Mouse (Mus musculus): ENCODE data around the gene Nkx1-2.

Nkx1-2 gene

DNA sequence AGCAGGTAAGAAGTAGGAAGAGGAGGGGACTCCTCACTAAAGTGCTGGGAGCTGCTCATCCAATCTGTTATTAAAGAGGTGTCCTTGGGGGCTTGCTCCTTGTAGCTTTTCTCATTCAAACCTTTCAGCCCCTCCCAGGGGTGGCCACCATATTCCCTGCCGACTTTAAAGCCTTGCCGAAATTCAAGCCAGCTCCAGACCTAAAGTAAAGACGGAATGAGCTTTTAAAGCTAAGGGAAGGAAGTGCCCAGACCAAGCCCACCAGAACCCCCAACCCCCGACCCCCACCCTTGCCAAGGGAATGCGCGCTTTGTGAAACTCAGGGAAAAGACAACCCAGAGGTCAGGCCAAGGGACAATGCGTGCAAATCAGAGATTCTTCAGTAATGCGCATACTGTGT lies 1.5 kb upstream of the Nkx1-2 start:
- no peak for DNase-seq

DNA sequence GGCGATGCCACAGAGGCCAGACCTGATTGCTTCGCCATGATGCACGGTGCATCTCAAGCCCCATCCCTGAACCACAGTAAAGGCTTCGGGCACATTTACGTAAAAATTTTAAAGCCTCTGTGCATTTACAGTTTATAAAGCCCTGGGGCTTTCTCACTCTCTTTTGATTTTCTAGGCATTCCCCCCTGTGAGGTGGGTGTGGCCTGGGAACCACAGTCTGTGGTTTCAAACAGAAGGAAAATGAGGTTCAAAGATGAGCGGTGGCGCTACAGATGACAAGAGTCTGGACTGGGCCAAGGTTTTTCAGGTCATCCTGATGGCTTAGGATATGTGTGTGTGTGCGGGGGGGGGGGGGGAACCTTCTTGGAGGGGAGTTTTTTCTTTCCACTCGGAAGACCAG lies 589 bp upstream of the Nkx1-2 start:
- no peak for DNase-seq

DNA sequence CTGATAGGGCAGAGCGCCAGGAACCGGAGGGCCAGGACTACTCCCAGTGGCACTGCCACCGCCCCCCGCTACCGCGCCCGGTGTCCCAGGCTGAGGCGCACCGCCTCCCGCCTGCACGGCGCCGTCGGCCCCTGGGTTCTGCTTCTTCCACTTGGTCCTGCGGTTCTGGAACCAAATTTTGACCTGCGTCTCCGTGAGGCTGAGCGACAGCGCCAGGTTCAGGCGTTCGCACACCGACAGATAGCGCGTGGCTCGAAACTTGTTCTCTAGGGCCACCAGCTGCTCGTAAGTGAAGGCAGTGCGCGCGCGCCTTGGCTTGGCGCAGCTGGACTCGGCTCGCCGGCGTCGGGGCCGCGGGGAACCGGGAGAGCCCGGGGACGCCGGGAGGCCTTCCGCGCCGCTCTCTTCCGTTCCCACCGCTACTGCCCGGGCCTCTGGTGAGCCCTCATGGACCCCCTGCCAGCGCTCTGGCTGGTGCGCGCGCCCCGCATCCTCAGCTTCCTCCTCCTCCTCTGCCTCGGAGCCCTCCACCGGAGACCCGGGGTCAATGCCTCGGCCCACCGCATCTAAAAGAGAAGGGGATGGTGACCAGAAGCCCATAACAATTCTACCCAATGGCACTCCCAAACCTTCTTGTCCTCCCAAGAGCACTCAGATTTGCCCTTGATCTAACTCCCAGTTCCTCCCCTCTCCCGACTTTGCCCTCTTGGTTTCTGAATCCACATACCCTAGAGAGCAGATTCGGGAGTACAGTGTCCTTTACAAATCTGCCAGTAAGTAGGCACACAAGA lies 2.0 kb downstream of the Nkx1-2 start:
- no peak for DNase-seq

DNA sequence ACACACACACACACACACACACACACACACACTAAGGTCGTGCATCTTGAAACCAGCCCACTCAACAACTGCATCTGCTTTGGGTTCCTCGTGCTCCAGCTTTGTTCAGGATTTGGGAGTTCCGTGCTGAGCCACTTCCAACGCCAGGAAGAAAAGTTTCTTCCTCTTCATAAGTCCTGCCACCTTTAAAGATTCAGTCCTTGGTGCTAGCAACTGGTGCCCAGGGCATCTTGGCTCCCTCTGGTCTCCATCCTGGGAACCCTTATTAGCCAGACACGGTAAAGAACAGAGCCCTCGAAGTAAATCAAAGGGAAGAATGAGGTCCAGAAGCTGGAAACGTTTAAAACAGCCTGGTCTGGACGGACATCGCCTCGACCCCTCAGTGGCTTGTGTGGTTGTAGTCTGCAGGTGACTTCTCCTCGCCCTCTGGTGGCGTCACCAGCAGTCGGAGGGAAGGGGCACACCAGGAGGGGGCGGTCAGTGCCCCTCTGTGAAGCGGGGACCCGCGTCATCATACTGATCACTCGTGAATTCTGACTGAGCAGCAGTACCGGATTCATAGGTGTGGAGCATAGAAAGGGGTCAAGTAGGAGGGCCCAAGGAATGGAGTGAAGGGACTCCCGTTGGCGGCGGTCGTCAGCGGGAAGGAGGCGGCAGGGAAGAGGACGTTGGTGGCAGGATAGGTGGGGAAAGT lies 2.7 kb downstream of the Nkx1-2 start:
- no peak for DNase-seq

DNA sequence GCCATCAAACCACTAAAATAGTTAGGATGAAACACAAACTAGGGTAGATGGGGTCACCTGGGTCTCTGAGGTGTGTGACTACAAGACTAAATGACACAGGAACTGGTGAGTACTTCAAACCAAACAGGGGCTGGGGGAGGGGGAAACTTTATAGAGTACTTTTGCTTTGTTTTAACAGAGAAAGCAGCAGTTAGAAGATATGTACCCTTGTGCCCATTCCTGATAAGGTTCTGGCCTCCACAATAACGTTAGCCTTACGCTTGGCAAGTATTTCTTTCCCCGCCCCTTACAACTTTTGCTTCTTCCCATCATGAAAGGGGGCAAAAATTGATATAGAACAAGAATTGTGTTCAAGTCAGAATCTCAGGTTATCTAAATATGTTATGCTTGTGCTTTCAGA lies 3.6 kb downstream of the Nkx1-2 start:
- no peak for DNase-seq

DNA sequence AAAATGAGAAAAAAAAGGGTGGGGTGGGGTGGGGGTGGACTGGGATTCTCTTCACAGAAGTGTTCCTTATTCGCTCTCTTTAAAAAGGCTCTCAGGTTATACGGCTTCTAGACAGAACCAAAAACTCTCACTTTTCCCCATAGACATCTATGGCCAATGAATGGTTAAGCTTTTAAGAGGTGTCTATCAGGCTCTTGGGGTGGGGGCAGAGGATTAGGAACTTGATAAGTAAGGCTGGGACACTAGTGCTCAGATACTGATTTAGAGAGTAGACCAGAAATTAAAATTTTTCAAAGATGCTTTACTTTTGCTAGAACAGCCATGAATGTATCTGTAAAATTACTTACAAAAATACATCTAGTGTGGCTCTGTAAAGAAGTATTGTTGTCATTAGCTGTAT lies 5.1 kb downstream of the Nkx1-2 start:
- no peak for DNase-seq

DNA sequence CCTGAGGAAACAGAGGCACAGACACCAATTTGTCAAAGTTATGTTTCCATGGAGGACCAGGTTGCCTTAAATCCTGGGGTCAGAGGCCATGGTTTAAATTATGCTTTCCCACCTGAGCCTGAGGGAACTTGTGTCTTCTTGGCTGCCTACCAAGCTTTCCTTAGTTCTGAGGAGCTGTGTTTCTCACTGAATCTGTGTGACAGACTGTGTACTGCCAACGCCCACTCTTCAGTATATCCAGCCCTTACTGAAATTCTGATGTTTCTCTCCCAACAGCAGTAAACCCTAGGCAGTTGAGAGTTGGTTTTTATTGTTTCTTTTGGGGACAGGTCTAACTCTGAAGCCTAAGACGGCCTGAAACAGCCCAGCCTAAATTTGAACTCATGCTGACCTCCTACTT lies 5.7 kb downstream of the Nkx1-2 start:
- DNase-seq, result no peak

DNA sequence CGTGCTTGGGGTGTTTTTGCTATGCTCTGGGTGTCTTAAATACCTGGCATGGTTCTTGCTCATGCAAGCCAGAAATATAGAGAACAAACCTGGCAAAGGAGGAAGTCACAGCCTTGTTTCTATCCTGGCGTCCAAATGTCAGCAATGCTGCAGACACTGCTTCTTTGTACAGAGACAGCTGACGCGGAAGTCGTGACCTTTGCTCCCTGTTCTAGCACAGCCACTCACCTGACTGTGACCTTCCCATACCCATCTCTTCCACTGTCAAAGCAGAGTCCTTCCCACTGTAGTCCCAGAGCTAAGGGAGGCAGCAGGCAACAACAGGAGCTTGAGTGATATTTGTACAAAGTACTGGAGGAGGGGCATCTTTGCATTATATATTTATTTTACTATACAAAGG lies 9.8 kb downstream of the Nkx1-2 start:
- DNase-seq, result no peak

DNA sequence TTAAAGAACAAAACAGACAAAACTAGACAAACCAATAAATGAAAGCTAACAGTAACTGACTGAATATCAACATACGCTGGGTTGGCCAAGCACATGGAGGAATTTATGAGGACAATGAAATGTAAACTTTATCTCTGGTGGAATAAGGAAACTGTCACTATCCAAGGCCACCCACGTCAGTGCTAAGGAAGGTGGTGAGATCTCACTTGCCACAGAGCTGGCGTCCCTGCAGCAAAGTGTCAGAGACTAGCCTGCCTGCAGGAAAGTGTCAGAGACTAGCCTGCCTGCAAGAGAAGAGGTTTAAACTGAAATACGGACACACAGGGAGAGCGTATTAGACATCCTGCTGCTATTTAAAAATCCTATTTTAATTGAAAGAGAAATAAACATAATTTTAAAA lies 12.3 kb downstream of the Nkx1-2 start:
- no peak for DNase-seq

DNA sequence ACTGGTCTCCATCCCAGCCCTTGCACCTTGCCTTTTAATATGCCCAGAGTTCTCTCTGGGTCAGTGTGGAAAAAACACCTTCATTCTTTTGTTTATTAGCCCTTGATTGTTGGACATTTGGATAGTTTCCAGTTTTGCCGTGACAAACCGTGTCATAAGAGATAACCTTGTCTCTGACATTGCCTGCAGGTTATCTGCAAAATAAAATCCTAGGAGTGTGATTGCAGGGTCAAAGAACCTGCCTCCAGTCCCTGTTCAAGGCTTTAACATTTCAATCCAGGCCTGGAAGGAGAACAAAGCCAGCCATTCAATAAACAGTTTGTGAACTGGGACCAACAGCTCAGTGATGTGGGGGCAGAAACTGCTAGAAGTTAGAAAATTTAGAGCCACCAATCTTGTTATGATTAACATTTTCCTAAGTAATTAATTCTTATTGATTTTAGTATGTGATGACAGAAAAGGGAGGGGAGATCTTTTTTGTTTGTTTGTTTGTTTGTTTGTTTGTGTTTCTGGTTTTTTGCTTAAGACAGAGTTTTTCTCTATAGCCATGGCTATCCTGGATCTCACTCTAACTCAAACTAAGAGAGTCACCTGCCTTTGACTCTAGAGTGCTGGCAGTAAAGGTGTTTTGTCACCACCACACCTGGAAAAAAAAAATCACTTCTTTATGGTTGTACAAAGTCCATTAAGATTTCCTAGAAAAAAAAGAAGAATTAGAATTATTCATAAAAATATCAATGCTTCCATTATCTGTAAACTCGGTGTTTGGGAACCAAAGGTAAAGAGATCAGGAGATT lies 13.5 kb downstream of the Nkx1-2 start:
- DNase-seq, result no peak

DNA sequence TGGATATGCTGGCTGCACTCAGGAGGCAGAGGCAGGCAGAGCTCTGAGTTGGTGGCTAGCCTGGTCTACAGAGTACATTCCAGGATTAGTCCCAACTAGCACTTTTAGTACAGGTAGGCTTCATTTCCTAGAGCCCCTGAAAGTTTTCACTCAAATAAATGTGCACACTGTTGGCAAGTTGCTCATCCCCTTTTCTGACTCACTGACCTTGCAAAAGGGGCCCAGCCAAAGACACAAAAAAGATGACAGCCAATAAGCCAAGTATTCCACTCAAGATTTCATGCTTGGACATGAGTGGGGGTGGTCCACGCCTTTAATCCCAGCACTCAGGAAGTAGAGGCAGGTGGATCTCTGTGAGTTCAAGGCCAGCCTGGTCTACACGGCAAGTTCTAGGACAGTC lies 18.0 kb downstream of the Nkx1-2 start:
- no peak for DNase-seq

DNA sequence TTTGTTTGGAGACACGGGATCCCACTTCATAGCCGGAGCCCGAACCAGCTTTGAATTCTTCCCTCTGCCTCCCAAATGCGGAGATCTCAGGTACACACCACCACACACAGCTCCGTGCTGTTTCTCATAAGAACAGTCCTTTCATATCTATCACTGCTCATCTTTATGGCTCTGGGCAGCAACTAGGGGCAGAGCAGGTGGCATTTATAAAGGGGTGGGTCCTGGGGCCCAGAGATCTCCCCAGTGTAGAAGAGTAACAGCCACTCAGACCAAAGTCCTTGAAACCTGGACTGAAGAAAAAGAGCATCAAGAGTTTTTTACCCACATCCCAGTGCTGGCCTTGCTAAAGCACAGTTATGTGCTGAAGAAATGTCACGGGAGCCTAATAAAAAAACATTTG lies 18.9 kb downstream of the Nkx1-2 start:
- no peak for DNase-seq

DNA sequence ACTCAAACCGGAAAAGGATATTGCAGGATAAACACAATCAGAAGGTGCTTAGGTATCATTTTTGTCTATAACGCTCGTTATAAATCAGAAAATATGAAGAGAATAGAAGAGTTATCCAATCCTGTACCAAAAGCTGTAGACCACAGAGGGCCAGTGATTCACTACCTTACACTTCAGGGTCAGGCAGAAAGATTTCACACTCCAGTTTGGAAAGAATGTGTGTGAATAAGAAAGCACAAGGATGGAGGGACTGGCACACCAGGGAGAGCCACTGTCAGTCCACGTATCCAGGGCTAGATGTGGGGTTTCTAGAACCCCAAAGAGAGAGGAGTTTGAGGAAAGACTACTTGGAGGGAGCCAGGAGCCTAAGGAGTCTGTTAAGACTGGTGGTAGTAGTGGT lies 22.5 kb downstream of the Nkx1-2 start:
- DNase-seq, result no peak

DNA sequence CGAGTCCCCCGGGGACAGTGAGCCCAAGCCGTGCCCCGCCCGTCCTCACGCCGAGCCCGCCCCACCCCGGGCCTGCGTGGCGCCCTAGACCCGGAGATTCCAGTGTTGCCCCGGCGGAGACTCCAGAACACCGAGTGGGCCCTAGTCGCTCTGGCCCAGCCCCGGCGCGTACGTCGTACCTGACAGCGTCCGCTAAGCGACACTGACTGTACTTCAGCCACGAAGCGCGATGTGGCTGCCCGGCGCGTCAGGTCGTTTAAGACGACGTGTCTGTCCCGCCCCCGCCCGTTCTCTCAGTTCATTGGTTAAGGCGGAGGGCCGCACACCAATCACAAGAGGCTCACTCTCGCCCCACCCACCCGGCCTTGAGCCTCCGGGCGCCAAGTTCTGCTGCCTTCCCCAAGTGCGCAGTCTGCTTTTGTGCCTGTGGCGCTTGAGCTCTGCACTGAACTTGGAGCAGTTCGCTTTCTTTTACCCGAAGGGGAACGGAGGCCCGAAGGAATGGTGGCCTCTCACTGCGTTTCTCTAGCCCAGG lies 23.3 kb downstream of the Nkx1-2 start, which contains the start of gene Oat:
Gene Oat (minus strand): TSS at position 283 of the 535 bp plus-strand sequence.
- peak; percentile 93 for DNase-seq

DNA sequence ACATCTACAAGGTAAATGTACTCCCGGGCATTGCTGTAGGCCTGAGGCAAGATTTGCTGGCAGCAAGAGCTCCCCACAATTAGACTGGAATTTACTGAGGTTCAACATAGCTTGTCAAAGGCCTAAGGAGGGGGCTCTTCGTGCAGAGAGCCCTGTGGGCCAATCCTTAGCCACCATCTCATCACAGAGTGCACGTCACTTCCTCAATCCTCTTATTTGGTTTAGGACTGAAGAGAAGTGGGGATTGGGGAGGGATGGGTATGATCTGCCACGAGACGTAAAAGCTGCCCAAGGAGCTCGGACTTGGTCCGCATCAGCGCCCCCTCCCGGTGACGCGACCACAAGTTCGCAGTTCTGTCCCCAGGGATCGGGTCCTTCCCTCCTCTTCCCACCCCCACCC lies 23.8 kb downstream of the Nkx1-2 start:
- DNase-seq, result peak; percentile 81

DNA sequence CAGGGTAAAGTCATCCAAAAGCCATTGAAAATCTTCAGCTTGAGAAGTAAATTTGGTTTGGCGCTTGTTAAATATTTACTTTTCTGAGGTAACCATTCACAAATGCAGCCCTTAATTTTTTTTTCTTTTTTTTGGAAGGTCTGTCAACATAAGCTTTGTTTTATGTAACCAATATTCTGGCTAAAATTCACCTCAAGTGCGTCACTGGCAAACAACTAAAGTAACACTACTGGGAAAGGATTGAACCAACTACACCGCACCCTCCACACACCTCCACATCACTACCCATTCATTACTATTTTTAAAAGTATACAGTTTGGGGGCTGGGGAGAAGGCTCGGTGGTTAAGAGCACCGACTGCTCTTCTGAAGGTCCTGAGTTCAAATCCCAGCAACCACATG lies 24.8 kb downstream of the Nkx1-2 start:
- no peak for DNase-seq

DNA sequence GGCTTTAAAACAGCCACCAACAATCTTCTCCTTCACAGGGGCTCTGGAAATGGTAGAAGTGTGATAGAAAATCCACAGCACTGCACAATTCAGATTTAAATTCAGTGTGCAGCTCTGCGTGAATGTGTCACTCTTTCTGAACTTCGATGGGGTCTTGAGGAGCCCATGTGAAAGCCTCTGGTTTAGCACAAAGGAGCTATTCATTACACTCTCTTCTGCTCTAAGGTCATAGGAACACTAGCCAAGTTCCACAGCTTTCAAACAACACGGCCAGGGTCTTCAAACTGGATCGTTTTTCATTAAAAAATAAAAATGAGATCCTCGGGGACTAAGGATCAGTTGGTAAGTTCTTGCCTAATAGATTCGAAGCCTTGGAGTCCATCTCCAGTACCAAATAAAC lies 26.2 kb downstream of the Nkx1-2 start:
- DNase-seq, result no peak

DNA sequence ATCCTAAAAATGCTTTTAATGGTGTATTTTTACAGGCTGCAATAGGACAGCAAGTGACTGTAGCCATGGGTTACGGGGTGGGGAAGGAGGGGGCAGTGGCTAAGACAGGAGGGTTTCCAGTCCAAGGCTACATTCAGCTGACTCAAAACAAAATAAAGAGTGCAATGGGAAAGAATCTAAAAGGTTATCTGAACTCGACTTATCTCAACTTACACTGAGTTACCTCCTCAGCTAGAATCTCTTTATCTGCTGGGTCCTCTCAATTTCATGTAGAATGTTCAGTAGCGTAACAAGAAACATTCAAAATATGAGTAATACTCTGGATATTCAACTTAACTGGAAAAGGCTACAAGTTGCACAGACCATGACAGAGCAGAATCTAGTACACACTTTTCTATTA lies 26.7 kb downstream of the Nkx1-2 start:
- no peak for DNase-seq

DNA sequence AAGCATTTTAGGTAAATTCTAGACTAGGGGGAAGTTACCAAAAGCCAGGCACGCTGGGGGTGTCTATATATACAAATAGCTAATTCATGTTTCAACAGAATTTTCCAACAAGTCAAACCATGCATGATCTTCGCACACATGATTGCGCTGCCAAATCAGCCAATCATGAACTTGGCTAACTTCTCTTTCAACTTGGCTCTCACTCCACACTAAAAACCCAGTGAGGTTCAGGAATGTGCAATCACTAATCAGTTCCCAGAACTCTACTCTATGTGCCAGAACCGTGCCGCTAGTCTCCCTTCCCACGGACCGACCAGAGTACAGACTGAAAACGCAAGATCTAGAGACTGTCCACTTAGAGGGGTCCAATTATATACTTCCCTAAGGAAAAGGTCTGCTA lies 28.0 kb downstream of the Nkx1-2 start:
- DNase-seq, result no peak

DNA sequence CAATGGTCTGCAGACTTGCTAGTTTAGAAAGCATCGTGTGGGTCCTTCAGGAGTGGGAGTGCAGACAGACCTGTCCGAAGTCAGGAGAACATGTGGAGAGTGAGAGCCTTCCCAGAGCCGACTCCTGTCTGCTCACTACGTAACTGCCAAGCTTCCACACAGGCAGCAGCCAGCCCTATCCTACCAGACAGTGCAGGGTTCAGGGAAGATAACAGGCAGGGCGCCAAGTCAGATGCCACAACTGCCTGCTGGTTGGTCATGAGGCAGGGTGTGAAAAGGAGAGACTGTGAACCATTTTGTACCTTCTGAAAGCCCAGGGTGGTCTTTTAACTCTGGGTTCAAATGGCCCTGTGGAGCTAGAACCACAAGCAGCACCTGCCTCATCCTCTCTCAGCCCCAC lies 29.4 kb downstream of the Nkx1-2 start:
- DNase-seq, result no peak

DNA sequence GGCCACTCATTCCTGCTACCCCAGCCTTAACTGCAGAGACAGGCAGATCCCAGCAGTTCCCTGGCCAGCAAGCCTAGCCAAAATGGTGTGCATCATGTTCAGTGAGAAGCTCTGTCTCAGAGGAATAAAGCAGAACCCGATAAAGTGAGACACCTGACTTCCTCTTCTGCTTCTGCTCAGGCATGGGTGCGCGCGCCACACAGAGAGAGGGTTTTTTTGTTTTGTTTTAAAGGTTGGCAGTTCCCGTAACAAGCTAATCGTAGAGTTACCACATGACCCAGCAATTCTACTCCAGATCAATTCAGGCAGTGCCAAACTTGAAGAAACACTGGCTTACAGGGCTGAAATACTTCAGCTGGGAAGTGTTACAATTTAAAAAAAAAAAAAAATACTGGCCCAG lies 30.6 kb downstream of the Nkx1-2 start:
- no peak for DNase-seq

DNA sequence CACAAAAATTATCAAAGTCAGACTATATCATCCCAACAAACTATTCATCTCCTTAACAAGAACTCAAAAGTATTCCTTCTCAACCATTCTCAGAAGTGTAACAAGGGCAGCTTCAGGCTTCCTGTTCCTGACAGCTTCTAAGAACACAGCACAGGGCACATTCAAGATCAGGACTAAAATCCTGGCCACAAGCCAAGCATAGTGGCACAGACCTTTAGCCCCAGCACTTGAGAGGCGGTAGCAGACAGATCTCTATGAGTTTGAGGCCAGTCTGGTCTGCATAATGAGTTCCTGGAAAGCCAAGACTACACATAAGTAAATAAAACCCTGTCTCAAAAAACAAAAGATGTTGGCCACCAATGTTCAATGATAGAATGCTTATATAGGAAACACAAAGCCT lies 33.6 kb downstream of the Nkx1-2 start:
- no peak for DNase-seq

DNA sequence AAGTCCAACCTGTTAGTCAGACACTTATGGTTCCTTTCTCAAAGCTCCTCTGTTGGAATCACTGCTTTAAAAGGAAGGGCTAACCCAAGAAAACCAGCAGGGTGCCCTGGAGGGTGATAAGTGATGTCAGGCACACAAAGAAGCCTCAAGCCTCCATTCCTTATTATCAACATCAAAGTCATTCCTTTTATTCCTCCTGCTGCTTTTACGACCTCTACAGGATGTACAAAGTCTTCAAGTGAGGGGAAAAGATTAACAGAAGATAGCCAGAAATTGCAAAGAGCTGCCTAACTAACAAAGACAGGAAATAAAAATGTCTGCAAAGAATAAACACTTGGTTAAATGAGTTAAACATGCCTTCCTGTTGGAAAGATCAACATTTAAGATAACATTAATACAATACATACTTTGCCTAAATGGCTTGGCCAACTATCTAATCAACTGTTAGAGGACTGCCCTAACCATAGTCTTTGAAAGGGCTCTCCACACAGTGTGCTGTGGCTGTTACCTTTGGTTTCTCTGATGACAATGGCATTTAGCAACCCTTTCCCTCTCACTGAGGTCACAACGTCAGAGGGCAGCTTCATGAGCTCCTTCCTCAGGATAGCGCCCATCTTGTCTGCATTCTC lies 40.2 kb downstream of the Nkx1-2 start:
- DNase-seq, result no peak
